In genomic region chr12:12509164-12509937, GRCm38 (mm10) we compare ENCODE assay signal across 9 mouse cellular contexts.
DNase-seq lines count a peak whose midpoint lies in the region; ATAC-seq and TF ChIP-seq lines count a peak whose summit lies in the region.
"Had no signal": no experiment of that assay in that cellular context is flagged by ENCODE, and none has a peak within 500 bp of the region (broad histone marks: within the 10 kb centered on the region; RNA-seq: fewer than 3 reads in every experiment).

No protein-coding gene starts in this region.

- no peak for TF ChIP-seq CTCF in lung, adult 2 months (IDR thresholded peaks at IDR 0.05; ENCODE audit: insufficient read depth, low read length)

- TF ChIP-seq POLR2A in lung, adult 2 months (IDR thresholded peaks at IDR 0.05; ENCODE audit: borderline replicate concordance, extremely low read depth, low read depth, low read length), result no peak

- H3K27ac ChIP-seq in forebrain, embryonic 15.5 days (replicated peaks), result peak overlapping the region; percentile 56; the same call in 1 of the 2 replicates
- no peak overlapping the region for H3K27ac ChIP-seq in midbrain, embryonic 14.5 days (replicated peaks; ENCODE audit: low read depth, low read length)
- H3K27ac ChIP-seq: hindbrain, embryonic 12.5 days had no signal

- ATAC-seq in forebrain, embryonic 15.5 days (replicated peaks), result peak; percentile 63
- ATAC-seq in midbrain, embryonic 14.5 days (ENCODE audit: low FRiP score, low TSS enrichment), result no peak

- 27% methylated on average over 9 of the region's 9 CpGs for WGBS in forebrain, embryonic 15.5 days
- 35% methylated on average over 9 of the region's 9 CpGs for WGBS in lung, adult 2 months
- WGBS in midbrain, embryonic 14.5 days, result 60% methylated on average over 9 of the region's 9 CpGs

- H3K4me2 ChIP-seq in forebrain, embryonic 15.5 days (replicated peaks), result no peak overlapping the region
- no peak overlapping the region for H3K4me2 ChIP-seq in midbrain, embryonic 14.5 days (ENCODE audit: low read length)
- H3K4me2 ChIP-seq: hindbrain, embryonic 12.5 days had no signal

- H3K4me1 ChIP-seq in forebrain, embryonic 15.5 days, result peaks cover 15% of the 10 kb centered on the region; the same call in 1 of the 2 replicates
- no peaks in the 10 kb centered on the region for H3K4me1 ChIP-seq in lung, adult 2 months (ENCODE audit: control insufficient read depth, insufficient read depth, low read length)
- 0 out of 2 replicates have a peak, but pooled peaks cover 3% of the 10 kb centered on the region for H3K4me1 ChIP-seq in midbrain, embryonic 14.5 days (ENCODE audit: control insufficient read depth, insufficient read depth, low read length)
- H3K4me1 ChIP-seq: hindbrain, embryonic 12.5 days had no signal

- H3K36me3 ChIP-seq in forebrain, embryonic 15.5 days, result no peaks in the 10 kb centered on the region
- H3K36me3 ChIP-seq in midbrain, embryonic 14.5 days (ENCODE audit: control insufficient read depth, insufficient read depth, low read length), result no peaks in the 10 kb centered on the region
- H3K36me3 ChIP-seq: hindbrain, embryonic 12.5 days had no signal

- peak; percentile 5 for DNase-seq in adrenal gland, adult 2 months
- no peak for DNase-seq in adrenal gland, adult 18-20 months (ENCODE audit: low spot score in 2 of 2)
- peak; percentile 76 for DNase-seq in kidney, adult 9 months
- peak; percentile 46 for DNase-seq in lung, adult 2 months
- no peak for DNase-seq in spleen, postnatal 10 days (ENCODE audit: low spot score in 2 of 2)
- DNase-seq in layer of hippocampus, postnatal 14 days (ENCODE audit: low spot score in 2 of 2), result no peak
- no peak for DNase-seq in midbrain, embryonic 14.5 days

- no peaks in the 10 kb centered on the region for H3K9me3 ChIP-seq in forebrain, embryonic 15.5 days
- H3K9me3 ChIP-seq in midbrain, embryonic 14.5 days (ENCODE audit: control insufficient read depth, low read length), result no peaks in the 10 kb centered on the region; the same call in 1 of the 2 replicates
- H3K9me3 ChIP-seq: hindbrain, embryonic 12.5 days had no signal

- H3K9ac ChIP-seq in forebrain, embryonic 15.5 days (replicated peaks), result no peak overlapping the region
- H3K9ac ChIP-seq in midbrain, embryonic 14.5 days (replicated peaks; ENCODE audit: low read length), result no peak overlapping the region
- H3K9ac ChIP-seq: hindbrain, embryonic 12.5 days had no signal

- no peak overlapping the region for H3K4me3 ChIP-seq in forebrain, embryonic 15.5 days
- no peak overlapping the region for H3K4me3 ChIP-seq in lung, adult 2 months (replicated peaks; ENCODE audit: extremely low read depth, low read depth, low read length)
- no peak overlapping the region for H3K4me3 ChIP-seq in midbrain, embryonic 14.5 days (replicated peaks; ENCODE audit: low read depth, low read length)
- H3K4me3 ChIP-seq: hindbrain, embryonic 12.5 days had no signal

- H3K27me3 ChIP-seq in forebrain, embryonic 15.5 days, result no peaks in the 10 kb centered on the region
- H3K27me3 ChIP-seq in midbrain, embryonic 14.5 days (ENCODE audit: control insufficient read depth, insufficient read depth, low read length), result no peaks in the 10 kb centered on the region
- H3K27me3 ChIP-seq: hindbrain, embryonic 12.5 days had no signal

Comparison
In these comparisons a context has a peak if more than half of its experiments do, and no peak if none do; other contexts are left out.
1. DNase-seq: peak in adrenal gland, adult 2 months (single experiment), kidney, adult 9 months (single experiment) and lung, adult 2 months (single experiment); none in adrenal gland, adult 18-20 months (0 of 2), spleen, postnatal 10 days (0 of 2), layer of hippocampus, postnatal 14 days (0 of 2) and midbrain, embryonic 14.5 days (single experiment).